Mouse (Mus musculus) T-helper 1 cell (primary cell): ENCODE results near the gene Stk38l.
"Not testable (repeated sequence)": the region's sequence is repeated elsewhere in the genome, so short reads cannot be mapped to it uniquely, and the experiment has no call there.

Experiments
- in situ Hi-C: fragments of 300-600 bp; cut with MboI, MseI; formaldehyde crosslinking; loops from one replicate; pipeline ENCODE4 v1.15.1; 2025; ENCODE audit warnings: high pct_unique_total_duplicates

Gene Stk38l

GRCm38 (mm10) chr6:146733554-146733953 lies 8.8 kb downstream of the Stk38l start:
- in situ Hi-C loops = no loop called here

DNA sequence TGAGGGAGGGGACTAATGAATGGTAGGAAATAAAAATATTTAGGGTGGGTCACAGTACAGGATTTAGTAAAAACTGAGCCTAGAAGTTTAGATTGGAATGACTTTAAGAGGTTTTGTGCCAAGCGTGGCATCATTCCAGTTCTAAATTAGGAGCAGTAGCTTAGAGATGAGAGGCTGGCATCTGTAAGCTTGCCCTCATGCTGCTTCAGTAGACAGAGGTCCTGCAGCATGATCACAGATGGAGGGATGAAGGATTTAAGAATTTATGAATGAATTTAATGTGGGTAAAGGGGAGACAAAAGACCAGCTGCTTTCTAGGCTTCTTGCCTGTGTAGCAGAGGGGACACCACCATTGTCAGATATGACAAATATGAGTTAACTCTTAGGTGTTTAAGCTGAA lies 14.1 kb downstream of the Stk38l start:
- in situ Hi-C loops = no loop called here

DNA sequence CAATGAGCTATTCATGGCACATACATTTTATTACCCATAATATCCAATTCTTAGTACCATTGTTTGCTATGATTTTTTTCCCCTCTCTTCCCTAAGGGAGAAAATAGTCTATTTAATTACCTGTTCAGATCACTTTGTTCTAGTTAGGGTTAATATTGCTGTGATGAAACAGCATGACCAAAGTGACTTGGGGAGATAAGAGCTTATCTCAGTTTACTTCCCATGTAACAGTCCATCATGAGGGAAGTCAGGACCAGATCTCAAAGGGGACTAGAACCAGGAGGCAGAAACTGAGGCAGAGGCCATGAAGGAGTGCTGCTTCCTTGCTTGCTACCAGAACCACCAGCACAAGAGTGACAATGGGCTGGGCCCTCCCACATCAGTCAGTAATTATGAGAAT lies 15.9 kb downstream of the Stk38l start:
- in situ Hi-C loops = no loop called here

DNA sequence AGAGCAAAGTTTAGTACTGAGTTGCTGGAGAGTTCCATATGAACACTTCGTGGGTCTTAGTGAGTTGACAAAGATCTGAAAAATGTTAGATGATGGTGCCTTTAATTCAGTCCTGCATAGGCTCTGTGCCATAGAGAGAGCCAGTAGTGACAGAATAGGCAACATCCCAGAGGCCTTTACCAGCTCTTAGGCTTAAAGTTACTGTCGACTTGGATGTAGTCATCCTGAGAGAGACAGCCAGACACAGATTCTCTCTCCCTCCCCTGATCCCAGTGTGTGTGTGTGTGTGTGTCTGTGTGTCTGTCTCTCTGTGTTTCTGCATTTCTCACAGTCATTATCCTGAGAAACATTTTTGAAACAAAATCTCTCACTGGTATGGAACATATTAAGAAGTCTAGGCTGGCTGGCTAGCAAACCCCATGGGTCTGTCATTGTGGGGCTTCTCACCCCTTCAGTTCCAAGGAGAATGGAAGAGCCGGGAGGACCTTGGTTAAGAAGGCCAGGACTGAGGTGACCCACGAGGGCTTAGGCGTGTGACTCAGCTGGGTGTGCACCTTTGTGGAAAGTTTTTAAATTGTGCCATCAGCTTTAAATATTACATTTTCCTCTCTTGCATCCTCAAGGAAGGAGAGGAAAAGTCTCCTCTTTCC lies 17.3 kb downstream of the Stk38l start:
- in situ Hi-C loops = no loop called here

- in situ Hi-C loops = not testable (repeated sequence)
These were observed 19.5 kb downstream of the Stk38l start for GRCm38 (mm10) chr6:146744266-146744665.

DNA sequence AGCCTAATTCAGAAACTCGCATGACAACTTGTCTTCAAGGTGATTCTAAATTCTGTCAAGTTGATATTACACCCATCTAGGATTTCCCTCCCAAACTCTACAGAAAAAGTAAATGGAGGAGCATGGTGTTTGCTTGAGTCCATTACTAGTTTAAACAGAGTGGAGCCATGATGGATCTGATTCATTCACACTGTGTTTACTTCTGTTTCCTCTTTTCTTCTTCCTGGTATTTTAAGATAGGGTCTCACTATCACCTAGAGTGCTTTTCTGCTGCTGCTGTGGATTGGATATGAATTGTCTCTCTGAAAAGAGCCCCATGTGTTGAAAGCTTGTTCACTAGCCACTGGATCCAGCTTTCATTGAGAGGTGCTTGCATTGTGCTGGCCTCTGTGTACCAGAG lies 20.4 kb downstream of the Stk38l start:
- in situ Hi-C loops = no loop called here

DNA sequence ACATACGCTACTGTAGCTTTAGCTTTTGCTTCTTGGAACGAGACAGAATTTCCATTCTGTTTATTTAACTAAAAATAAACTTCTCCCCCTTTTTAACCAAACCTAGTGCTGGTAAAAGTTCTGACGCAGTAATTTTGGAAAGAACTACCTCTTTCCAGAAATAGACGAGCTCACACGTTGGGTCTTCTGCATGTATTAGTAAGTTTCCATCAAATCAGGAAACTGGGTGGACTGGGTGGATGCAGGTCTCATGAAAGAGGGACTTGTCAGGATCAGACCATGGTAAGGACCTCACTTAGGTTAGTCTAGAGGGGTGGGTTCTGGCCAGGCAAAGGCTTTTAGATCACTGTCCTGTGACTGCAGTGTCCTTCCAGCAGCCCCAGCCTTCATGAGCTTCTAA lies 21.8 kb downstream of the Stk38l start:
- in situ Hi-C loops = no loop called here

DNA sequence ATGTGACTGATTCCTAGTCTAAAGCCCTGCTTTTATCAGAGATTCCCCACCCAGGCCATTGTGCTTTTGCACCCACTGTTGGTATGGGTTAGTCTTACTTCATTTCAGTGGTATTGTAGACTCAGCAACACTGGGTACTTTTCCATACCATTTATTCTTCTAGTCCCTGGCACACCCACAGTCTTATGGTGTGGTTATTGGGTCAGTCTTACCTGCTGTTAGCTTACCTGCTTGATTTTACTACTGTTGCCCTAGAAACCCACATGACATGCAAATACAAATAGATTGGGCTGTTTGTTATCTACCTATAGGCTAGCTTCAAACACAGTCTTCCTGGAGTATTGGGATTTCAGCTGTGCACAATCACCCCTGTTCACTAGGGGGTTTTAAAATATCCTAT lies 22.3 kb downstream of the Stk38l start:
- in situ Hi-C loops = no loop called here

DNA sequence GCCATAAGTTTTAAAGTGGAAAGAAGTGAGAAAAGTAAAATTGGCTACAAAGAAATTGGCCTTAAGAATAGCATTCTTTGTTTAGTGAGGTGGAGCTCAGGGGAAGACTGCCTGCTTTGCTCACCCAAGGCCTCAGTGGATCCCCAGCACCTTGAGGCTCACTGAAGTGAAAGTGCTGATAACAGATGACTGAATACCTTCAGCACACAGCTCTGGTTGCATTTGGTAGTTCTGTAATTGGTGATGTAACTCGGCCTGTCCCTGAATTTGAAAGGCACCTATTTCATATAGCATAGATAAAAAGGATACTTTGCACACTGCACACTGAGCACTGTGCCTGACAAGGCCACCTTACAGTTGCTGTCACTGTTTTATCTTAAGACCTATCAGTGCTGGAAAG lies 23.5 kb downstream of the Stk38l start:
- in situ Hi-C loops = no loop called here

DNA sequence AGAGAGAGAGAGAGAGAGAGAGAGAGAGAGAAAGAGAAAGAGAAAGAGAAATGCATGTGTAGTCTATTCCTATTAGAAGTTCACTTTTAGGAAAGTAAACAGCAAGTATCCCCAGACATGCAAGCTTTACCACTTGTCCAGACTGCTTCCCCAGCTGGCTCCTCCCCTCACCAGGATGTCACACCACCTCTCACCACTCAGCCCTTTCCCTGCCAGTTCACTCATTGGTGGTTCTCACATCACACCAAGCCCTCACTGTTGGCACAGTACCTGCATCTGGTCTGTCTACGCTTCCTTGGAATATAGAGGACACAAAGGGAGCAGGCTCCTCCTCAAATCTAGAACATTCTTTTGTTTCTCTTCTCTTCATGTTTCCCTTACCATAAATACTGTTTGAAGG lies 26.9 kb downstream of the Stk38l start:
- in situ Hi-C loops = loop anchor here (25.0 kb wide), 1 partner anchor 764 kb away; no protein-coding TSS in a partner anchor

DNA sequence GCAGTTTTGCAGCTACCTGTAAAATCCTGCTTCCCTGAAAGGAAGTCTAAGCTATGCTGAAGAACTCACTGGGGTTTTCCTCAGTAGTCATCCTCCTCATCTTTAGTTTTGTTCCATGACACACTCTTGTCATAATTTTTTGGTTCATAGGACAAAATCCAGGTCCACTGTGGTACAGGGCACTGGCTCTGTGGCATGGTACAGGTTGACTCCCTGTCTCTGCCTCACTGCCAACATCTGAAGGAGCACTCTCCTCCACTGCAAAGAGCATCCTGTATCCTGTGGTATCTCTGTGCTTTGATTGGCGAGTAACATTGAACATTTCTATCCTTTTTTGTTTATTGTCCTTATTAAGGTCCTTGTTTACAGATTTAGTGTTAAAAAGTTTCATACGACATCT lies 27.4 kb downstream of the Stk38l start:
- in situ Hi-C loops = loop anchor here (25.0 kb wide), 1 partner anchor 765 kb away; no protein-coding TSS in a partner anchor

GRCm38 (mm10) chr6:146752612-146753011 lies 27.8 kb downstream of the Stk38l start:
- in situ Hi-C loops = loop anchor here (25.0 kb wide), 1 partner anchor 765 kb away; no protein-coding TSS in a partner anchor

- in situ Hi-C loops = loop anchor here (25.0 kb wide), 1 partner anchor 766 kb away; no protein-coding TSS in a partner anchor
These were observed 28.9 kb downstream of the Stk38l start for GRCm38 (mm10) chr6:146753560-146754160.

GRCm38 (mm10) chr6:146755136-146755535 lies 30.3 kb downstream of the Stk38l start:
- in situ Hi-C loops = loop anchor here (5.0 to 25.0 kb wide), 2 partner anchors 88 to 768 kb away; no protein-coding TSS in a partner anchor

GRCm38 (mm10) chr6:146755679-146756078 lies 30.9 kb downstream of the Stk38l start:
- in situ Hi-C loops = loop anchor here (5.0 to 25.0 kb wide), 2 partner anchors 88 to 768 kb away; no protein-coding TSS in a partner anchor

- in situ Hi-C loops = loop anchor here (5.0 to 25.0 kb wide), 2 partner anchors 92 to 772 kb away; no protein-coding TSS in a partner anchor
These were observed 34.2 kb downstream of the Stk38l start for GRCm38 (mm10) chr6:146759027-146759426.

GRCm38 (mm10) chr6:146760022-146760421 lies 35.2 kb downstream of the Stk38l start:
- in situ Hi-C loops = loop anchor here (25.0 kb wide), 1 partner anchor 773 kb away; no protein-coding TSS in a partner anchor

DNA sequence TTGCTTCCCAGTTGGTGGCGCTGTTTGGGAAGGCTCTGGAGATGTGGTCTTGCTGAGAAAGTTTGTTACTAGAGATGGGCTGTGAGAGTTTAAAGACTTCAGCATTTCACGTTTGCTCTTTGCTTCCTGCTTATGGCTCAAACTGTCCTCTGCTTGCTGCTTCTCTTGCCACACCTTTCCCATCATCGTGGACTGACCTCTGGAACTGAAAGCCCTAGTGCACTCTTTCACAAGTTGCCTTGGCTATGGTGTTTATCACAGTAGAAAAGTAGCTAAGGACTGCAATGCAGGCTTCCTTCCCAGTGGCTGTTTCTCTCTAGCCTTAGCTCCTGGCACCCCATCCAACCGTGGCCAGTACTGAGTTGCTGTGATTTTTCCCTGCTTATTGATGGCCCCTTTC lies 35.9 kb downstream of the Stk38l start:
- in situ Hi-C loops = loop anchor here (25.0 kb wide), 1 partner anchor 773 kb away; no protein-coding TSS in a partner anchor

DNA sequence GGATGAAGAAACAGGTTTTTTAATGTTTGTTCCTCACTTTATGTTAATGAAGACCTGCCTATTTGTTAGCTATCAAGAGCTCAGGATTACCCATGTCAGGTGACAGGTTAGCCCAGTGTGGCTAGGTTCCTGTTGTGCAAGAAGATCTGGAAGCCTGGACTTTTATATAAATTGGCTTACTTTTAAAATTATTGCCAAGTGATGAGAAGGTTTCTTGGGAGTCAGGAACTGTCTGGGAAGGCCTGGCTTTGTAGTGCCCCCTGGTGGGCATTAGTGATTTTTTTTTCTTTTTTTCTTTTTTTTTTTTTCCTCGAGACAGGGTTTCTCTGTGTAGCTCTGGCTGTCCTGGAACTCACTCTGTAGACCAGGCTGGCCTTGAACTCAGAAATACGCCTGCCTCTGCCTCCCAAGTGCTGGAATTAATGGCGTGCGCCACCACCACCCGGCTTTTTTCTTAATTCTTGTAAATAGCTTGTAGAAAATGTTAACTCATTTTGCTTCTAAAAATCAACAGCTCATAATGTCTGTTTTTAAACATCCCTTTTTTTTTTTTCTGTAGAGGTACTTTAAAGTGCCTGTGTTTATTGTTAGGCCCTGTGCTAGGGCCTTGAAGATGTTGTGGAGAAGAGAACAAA lies 37.6 kb downstream of the Stk38l start:
- in situ Hi-C loops = loop anchor here (25.0 kb wide), 1 partner anchor 775 kb away; no protein-coding TSS in a partner anchor

- in situ Hi-C loops = loop anchor here (25.0 kb wide), 1 partner anchor 777 kb away; no protein-coding TSS in a partner anchor
These were observed 39.8 kb downstream of the Stk38l start for GRCm38 (mm10) chr6:146764593-146764992.

DNA sequence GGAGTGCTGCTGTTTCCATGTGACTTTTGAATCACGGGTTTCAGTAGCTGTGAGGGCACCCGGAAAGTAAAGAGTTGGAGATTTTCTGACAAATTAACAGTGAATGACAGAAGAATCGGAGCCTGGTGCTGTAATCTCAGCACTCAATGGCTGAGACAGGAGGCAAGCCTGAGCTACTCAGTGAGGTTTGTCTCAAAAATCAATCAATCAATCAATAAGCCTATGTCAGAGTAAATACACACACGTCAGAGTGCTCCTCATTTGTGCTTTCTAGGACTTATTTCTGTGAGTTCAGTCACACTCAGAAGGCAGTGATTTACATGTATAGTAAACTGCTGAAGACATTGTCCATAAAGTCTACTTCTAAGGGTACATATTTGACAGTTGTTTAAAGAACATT lies 40.5 kb downstream of the Stk38l start:
- in situ Hi-C loops = loop anchor here (25.0 kb wide), 1 partner anchor 778 kb away; no protein-coding TSS in a partner anchor

GRCm38 (mm10) chr6:146768813-146769404 lies 44.1 kb downstream of the Stk38l start:
- in situ Hi-C loops = loop anchor here (25.0 kb wide), 1 partner anchor 782 kb away; no protein-coding TSS in a partner anchor
